Mouse (Mus musculus) lung, embryonic 15.5 days (tissue): ENCODE data around the gene Pacsin2. TPM values are rescaled to one million over a fixed set of nuclear protein-coding genes. Genes with fewer than 3 reads are reported as not detected.

ENCODE experiments used
- ATAC-seq: fragments of 200-750 bp; cut with Nextera tagmentation; 2 replicates; pipeline ENCODE4 v1.8.0; 2017; ENCODE audit warnings: moderate number of reproducible peaks, borderline replicate concordance; ENCODE audit not compliant: low FRiP score, low TSS enrichment; ENCODE audit errors: extremely low read depth
- H3K27ac ChIP-seq: fragments of 300-500 bp; sonication (generic); 2 replicates; pipeline ENCODE4 v1.5.1; 2015; ENCODE audit warnings: moderate library complexity, mild to moderate bottlenecking, inconsistent platforms
- H3K27me3 ChIP-seq: fragments of 300-500 bp; sonication (generic); 2 replicates; pipeline ENCODE4 v1.6.1; 2015; ENCODE audit warnings: inconsistent platforms
- H3K36me3 ChIP-seq: fragments of 300-500 bp; sonication (generic); 2 replicates; pipeline ENCODE4 v1.6.1; 2015; ENCODE audit warnings: inconsistent platforms
- H3K4me1 ChIP-seq: fragments of 300-500 bp; sonication (generic); 2 replicates; pipeline ENCODE4 v1.6.1; 2015; ENCODE audit warnings: inconsistent platforms
- H3K4me2 ChIP-seq: fragments of 300-500 bp; sonication (generic); 2 replicates; pipeline ENCODE4 v1.6.1; 2015; ENCODE audit warnings: inconsistent platforms, mild to moderate bottlenecking, moderate library complexity
- H3K4me3 ChIP-seq: fragments of 300-500 bp; sonication (generic); 2 replicates; pipeline ENCODE4 v1.5.1; 2015; ENCODE audit warnings: mild to moderate bottlenecking, inconsistent platforms
- H3K9ac ChIP-seq: fragments of 300-500 bp; sonication (generic); 2 replicates; pipeline ENCODE4 v1.6.1; 2015; ENCODE audit warnings: inconsistent platforms
- H3K9me3 ChIP-seq: fragments of 300-500 bp; sonication (generic); 2 replicates; pipeline ENCODE4 v1.6.1; 2016; ENCODE audit warnings: inconsistent platforms
- WGBS: fragments of 180-500 bp; shearing (Covaris S2); methylation state at CpG from one replicate; pipeline ENCODE4 v1.1.7; 2015; 5-methylcytosine and 5-hydroxymethylcytosine counted together
- polyA plus RNA-seq: library from polyadenylated mRNA; unstranded; fragments of >200 nt; fragmentation: Nextera tagmentation; extraction: Ambion mirVana; gene quantifications from 2 replicates; pipeline ENCODE4 v1.2.1, GENCODE M21; 2015

Pacsin2 gene
- polyA plus RNA-seq, 1 experiment from 2014 or later, result 70.9 TPM

- H3K9ac ChIP-seq, result no peak overlapping the region
- H3K9me3 ChIP-seq, result no peaks in the 10 kb centered on the region
- no peak overlapping the region for H3K4me2 ChIP-seq
- 66% methylated on average over 3 of the region's 3 CpGs for WGBS
- ATAC-seq, result no peak
- no peak overlapping the region for H3K27ac ChIP-seq
- peaks cover 18% of the 10 kb centered on the region for H3K4me1 ChIP-seq
- no peaks in the 10 kb centered on the region for H3K27me3 ChIP-seq
- no peaks in the 10 kb centered on the region for H3K36me3 ChIP-seq
- no peak overlapping the region for H3K4me3 ChIP-seq
These were observed 3.5 kb downstream of the Pacsin2 start for GRCm38 (mm10) chr15:83460891-83461290.

DNA sequence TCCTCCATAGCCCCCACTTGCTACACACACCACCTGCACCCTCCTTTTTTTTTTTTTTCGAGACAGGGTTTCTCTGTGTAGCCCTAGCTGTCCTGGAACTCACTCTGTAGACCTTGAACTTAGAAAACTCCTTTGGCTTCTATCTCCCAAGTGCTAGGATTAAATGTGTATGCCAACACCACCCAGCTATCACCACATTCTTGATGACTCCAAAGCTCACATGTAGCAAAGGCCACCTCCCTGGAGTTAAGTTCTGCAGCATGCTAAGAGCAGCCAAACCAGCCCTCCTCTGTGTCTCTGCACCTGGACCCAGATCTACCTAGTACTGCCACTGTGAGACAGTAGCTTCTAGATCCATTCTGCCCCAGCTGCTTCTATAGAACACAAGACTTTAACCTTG is 6.9 kb downstream of the Pacsin2 start:
- 79% methylated on average over 1 of the region's 1 CpGs for WGBS
- H3K9ac ChIP-seq, result no peak overlapping the region
- no peak overlapping the region for H3K27ac ChIP-seq
- ATAC-seq, result no peak
- no peaks in the 10 kb centered on the region for H3K9me3 ChIP-seq
- H3K36me3 ChIP-seq, result no peaks in the 10 kb centered on the region
- peaks cover 14% of the 10 kb centered on the region for H3K4me1 ChIP-seq
- no peak overlapping the region for H3K4me2 ChIP-seq
- H3K4me3 ChIP-seq, result no peak overlapping the region
- H3K27me3 ChIP-seq, result no peaks in the 10 kb centered on the region

DNA sequence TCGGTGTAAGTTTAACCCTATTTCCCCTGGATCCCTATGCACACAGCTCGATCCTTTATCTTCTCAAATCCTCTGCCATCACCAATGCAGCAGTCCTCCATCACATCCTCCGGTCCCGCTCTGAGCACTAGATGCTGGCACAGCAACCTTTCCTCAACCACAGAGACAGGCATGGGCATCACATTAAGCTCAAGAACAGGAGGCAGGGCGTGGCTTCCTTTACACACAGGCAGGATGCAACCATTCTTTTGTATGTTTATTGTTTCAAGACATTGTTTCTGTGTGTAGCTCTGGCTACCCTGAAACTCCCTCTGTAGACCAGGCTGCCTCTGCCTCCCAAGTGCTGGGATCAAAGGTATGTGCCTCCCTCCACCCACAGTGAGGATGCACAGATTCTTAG is 8.8 kb downstream of the Pacsin2 start:
- H3K36me3 ChIP-seq, result no peaks in the 10 kb centered on the region
- no peak overlapping the region for H3K9ac ChIP-seq
- ATAC-seq, result no peak
- no peak overlapping the region for H3K27ac ChIP-seq
- no peaks in the 10 kb centered on the region for H3K9me3 ChIP-seq
- 79% methylated on average over 5 of the region's 5 CpGs for WGBS
- no peak overlapping the region for H3K4me3 ChIP-seq
- H3K27me3 ChIP-seq, result no peaks in the 10 kb centered on the region
- H3K4me1 ChIP-seq, result peaks cover 28% of the 10 kb centered on the region
- H3K4me2 ChIP-seq, result no peak overlapping the region

DNA sequence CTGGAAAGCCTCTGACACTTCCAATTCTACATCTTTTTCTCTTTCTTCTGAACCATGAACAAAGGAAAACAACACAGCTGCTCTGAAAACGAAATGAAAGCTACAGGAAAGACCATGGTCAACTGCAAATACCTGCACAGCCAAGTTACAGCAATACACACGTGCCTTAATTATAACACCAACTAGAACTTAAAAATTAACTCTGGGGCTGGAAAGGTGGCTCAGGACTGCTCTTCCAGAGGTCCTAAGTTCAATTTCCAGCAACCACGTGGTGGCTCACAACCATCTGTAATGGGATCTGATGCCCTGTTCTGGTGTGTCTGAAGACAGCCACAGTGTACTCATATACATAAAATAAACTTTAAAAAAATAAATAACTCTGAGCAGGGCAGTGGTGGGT is 9.4 kb downstream of the Pacsin2 start:
- Histone ChIP-seq H3K4me1 (peaks cover 28% of the 10 kb centered on the region), H3K27ac (no peak overlapping the region), H3K9ac (no peak overlapping the region), H3K4me2 (no peak overlapping the region), H3K27me3 (no peaks in the 10 kb centered on the region), H3K4me3 (no peak overlapping the region), H3K9me3 (no peaks in the 10 kb centered on the region), H3K36me3 (no peaks in the 10 kb centered on the region)
- no peak for ATAC-seq
- WGBS, result 73% methylated on average over 3 of the region's 3 CpGs

DNA sequence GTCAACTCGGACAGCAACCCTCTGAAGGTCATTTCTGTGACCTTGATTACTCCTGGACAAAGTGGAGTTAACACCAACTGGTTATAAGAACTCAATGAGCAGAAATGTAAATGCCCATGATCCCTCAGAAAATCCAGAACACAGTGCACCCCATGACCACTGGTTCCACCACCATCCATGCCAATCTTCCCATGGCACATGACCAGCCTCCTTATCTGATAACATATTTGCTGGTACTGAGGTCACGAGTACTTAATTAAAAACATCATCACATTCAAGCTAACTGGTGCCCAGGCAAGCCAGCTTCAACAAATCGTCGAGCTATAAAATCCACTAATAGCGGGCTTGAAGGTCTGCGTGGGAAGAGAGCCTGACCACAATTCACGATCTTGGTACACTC is 10.0 kb downstream of the Pacsin2 start:
- Histone ChIP-seq H3K36me3 (no peaks in the 10 kb centered on the region), H3K27me3 (no peaks in the 10 kb centered on the region), H3K9ac (no peak overlapping the region), H3K4me3 (no peak overlapping the region), H3K27ac (no peak overlapping the region), H3K4me2 (no peak overlapping the region), H3K9me3 (no peaks in the 10 kb centered on the region), H3K4me1 (peaks cover 28% of the 10 kb centered on the region)
- WGBS, result 82% methylated on average over 7 of the region's 7 CpGs
- ATAC-seq, result no peak

GRCm38 (mm10) chr15:83453879-83454278 is 10.5 kb downstream of the Pacsin2 start:
- Histone ChIP-seq H3K9ac (no peak overlapping the region), H3K27ac (no peak overlapping the region), H3K36me3 (no peaks in the 10 kb centered on the region), H3K4me3 (no peak overlapping the region), H3K9me3 (no peaks in the 10 kb centered on the region), H3K4me1 (peaks cover 29% of the 10 kb centered on the region), H3K4me2 (no peak overlapping the region), H3K27me3 (no peaks in the 10 kb centered on the region)
- no peak for ATAC-seq
- WGBS, result 79% methylated on average over 3 of the region's 3 CpGs

DNA sequence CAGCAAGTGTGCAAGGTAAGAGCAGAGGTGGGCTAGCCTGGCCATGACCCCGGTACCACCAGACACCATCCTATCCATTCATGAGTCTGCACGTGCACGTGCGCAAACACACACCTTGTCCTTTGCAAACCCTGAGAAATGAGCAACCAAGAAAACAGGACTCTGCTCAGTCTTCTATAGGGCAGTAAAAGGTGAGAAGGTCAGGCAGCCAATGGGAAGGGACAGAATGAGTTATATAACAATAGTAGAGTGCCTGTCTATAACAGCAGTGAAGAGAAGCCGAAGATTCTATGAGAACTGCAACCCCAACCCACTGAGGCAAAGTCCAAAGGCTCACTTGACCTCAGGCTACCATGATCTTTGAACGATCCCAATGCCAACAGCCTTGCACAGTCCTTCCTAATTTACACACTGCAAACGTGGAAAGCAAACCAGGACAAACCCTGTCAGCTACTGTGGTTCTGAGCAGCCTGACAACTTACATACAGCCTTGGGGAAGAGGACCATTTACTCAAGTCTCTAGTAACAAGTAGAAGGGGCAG is 12.1 kb downstream of the Pacsin2 start:
- H3K36me3 ChIP-seq, result no peaks in the 10 kb centered on the region
- no peaks in the 10 kb centered on the region for H3K9me3 ChIP-seq
- no peak for ATAC-seq
- H3K9ac ChIP-seq, result no peak overlapping the region
- no peaks in the 10 kb centered on the region for H3K27me3 ChIP-seq
- no peak overlapping the region for H3K4me2 ChIP-seq
- H3K4me3 ChIP-seq, result no peak overlapping the region
- WGBS, result 82% methylated on average over 7 of the region's 7 CpGs
- peaks cover 45% of the 10 kb centered on the region for H3K4me1 ChIP-seq
- H3K27ac ChIP-seq, result peak overlapping the region; percentile 51; the same call in 1 of the 2 replicates

DNA sequence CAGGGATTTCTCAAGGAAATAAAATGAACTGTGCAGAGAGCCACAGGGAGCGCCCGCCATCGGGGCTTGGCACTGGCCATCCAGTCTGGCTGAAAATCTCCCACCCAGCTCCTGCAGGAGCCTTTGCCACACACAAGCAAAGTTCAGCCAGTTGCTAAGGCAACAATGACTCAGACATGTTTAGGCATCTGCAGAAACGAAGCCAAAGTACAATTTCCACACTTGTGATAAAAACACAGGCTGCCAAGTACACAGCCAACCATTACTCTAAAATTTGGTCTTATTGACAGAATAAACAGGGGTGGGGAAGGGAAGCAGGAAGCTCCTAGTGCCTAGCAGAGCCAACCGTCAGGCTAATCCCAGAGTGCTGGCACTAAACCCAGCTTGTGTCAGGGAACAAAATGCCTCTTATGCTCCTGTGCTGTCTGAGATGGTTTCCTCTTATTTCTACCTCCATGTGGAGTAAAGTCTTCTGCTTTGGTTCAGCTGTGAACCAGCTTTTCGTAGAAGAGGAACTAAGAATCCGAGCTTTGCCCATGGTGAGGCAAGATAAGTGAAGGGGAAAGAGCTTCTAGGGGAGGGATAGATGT is 12.7 kb downstream of the Pacsin2 start:
- no peaks in the 10 kb centered on the region for H3K36me3 ChIP-seq
- H3K4me1 ChIP-seq, result peaks cover 50% of the 10 kb centered on the region
- 55% methylated on average over 7 of the region's 7 CpGs for WGBS
- H3K9ac ChIP-seq, result no peak overlapping the region
- ATAC-seq, result peak; percentile 39; the same call in 1 of the 2 replicates
- H3K4me3 ChIP-seq, result no peak overlapping the region
- no peaks in the 10 kb centered on the region for H3K9me3 ChIP-seq
- H3K27me3 ChIP-seq, result no peaks in the 10 kb centered on the region
- no peak overlapping the region for H3K4me2 ChIP-seq
- peak overlapping the region; percentile 51 for H3K27ac ChIP-seq

DNA sequence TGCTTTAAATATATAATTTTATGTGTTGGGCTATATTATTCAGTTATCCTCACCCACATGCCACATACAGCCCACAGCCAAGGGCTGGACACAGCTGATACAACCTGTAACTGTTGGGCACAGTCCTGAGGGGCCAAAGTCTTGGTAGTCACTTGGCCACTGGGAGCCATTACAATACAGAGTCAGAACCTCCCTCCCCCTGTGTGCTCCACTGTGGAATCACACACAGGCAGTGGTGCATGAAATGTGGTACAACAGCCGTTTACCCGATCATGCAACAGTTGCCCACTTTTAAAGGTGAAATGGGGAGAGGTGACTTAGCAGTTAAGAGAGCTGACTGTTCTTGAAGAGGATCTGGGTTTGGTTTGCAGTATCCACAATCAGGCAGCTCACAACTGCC is 14.4 kb downstream of the Pacsin2 start:
- H3K4me3 ChIP-seq, result no peak overlapping the region
- H3K9me3 ChIP-seq, result no peaks in the 10 kb centered on the region
- no peaks in the 10 kb centered on the region for H3K27me3 ChIP-seq
- no peak for ATAC-seq
- H3K4me2 ChIP-seq, result no peak overlapping the region
- 92% methylated on average over 2 of the region's 2 CpGs for WGBS
- peaks cover 63% of the 10 kb centered on the region for H3K4me1 ChIP-seq
- H3K9ac ChIP-seq, result no peak overlapping the region
- no peak overlapping the region for H3K27ac ChIP-seq
- H3K36me3 ChIP-seq, result no peaks in the 10 kb centered on the region

DNA sequence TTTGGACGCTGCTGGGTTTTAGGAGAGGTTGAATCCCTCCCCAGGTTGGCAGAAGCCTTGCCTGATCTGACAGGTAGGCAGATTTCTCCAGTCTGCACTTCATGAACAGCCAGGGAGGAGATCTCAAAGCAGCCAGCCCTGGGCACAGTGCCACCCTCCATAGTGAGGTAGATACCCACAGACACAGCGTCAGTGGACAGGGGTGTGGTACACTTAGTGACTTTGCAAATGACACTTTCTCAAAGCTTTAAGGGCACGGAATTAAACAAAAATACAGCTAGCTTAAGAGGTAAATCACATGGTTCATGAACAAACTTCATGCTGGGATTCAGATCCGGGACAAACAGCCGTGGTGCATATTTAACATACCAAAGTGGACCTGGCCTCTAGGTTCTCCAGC is 15.8 kb downstream of the Pacsin2 start:
- no peaks in the 10 kb centered on the region for H3K9me3 ChIP-seq
- H3K36me3 ChIP-seq, result no peaks in the 10 kb centered on the region
- no peak overlapping the region for H3K4me2 ChIP-seq
- no peak overlapping the region for H3K9ac ChIP-seq
- 0 out of 2 replicates have a peak overlapping the region, but pooled peaks have one; percentile 3 for H3K27ac ChIP-seq
- 41% methylated on average over 5 of the region's 5 CpGs for WGBS
- H3K27me3 ChIP-seq, result no peaks in the 10 kb centered on the region
- no peak for ATAC-seq
- H3K4me1 ChIP-seq, result peaks cover 71% of the 10 kb centered on the region
- no peak overlapping the region for H3K4me3 ChIP-seq

- Histone ChIP-seq H3K4me1 (peaks cover 71% of the 10 kb centered on the region), H3K4me2 (0 out of 2 replicates have a peak overlapping the region, but pooled peaks have one; percentile 14), H3K36me3 (no peaks in the 10 kb centered on the region), H3K27ac (peak overlapping the region; percentile 72), H3K9ac (no peak overlapping the region), H3K4me3 (no peak overlapping the region), H3K27me3 (no peaks in the 10 kb centered on the region), H3K9me3 (no peaks in the 10 kb centered on the region)
- no peak for ATAC-seq
- 25% methylated on average over 10 of the region's 10 CpGs for WGBS
These were observed 16.4 kb downstream of the Pacsin2 start for GRCm38 (mm10) chr15:83447791-83448544.

DNA sequence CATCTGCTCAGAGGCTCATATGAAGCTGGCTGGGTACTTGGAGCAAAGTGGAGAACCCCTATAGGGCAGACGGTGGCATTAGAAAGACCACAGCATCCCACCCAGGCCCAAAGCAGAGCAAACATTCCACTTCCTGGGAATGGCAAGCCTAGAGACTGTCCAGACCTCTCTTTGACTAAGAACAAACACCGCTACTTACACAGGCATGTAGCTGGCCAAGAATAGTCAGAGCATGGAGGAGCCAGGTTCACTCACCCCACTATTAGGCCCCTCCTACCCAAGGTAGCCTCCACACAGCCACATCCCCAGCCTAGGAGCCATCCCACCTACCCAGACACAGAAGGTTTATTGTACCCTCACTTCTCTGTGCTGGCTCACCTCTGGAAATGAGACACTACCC is 18.5 kb downstream of the Pacsin2 start:
- no peak overlapping the region for H3K4me3 ChIP-seq
- no peaks in the 10 kb centered on the region for H3K9me3 ChIP-seq
- WGBS, result 63% methylated on average over 2 of the region's 2 CpGs
- no peak overlapping the region for H3K4me2 ChIP-seq
- H3K4me1 ChIP-seq, result peaks cover 60% of the 10 kb centered on the region
- no peak for ATAC-seq
- no peaks in the 10 kb centered on the region for H3K27me3 ChIP-seq
- no peaks in the 10 kb centered on the region for H3K36me3 ChIP-seq
- H3K27ac ChIP-seq, result peak overlapping the region; percentile 72
- no peak overlapping the region for H3K9ac ChIP-seq
